Mouse (Mus musculus) left cerebral cortex, postnatal 14 days (tissue): ENCODE data around the gene Eps8l3. TPM values are rescaled to one million over a fixed set of nuclear protein-coding genes. Genes with fewer than 3 reads are reported as not detected.
"Not testable (repeated sequence)": the region's sequence is repeated elsewhere in the genome, so short reads cannot be mapped to it uniquely, and the experiment has no call there.

Experiments used
- DNase-seq, 2 experiments: peaks; one replicate each; pipeline ENCODE4 v3.0.0; 2021 to 2022; ENCODE audit warnings: low spot score in 2 of 2, mixed read lengths in 1 of 2
- intact Hi-C: fragments of 180-260 bp; cut with DNase I; formaldehyde crosslinking; loops from one replicate; pipeline ENCODE4 v1.15.1; 2025
- total RNA-seq, 2 experiments: library from RNA; stranded (reverse); gene quantifications; 2 replicates each; pipeline ENCODE4 v1.2.3; 2021

Gene Eps8l3
- total RNA-seq, 2 experiments from 2014 or later = not detected

- intact Hi-C loops = no loop called here
- no peak for DNase-seq
These were observed 26.5 kb upstream of the Eps8l3 start for GRCm38 (mm10) chr3:107850418-107851031.

- no peak for DNase-seq
- intact Hi-C loops = no loop called here
These were observed 24.2 kb upstream of the Eps8l3 start for GRCm38 (mm10) chr3:107852786-107853185.

DNA sequence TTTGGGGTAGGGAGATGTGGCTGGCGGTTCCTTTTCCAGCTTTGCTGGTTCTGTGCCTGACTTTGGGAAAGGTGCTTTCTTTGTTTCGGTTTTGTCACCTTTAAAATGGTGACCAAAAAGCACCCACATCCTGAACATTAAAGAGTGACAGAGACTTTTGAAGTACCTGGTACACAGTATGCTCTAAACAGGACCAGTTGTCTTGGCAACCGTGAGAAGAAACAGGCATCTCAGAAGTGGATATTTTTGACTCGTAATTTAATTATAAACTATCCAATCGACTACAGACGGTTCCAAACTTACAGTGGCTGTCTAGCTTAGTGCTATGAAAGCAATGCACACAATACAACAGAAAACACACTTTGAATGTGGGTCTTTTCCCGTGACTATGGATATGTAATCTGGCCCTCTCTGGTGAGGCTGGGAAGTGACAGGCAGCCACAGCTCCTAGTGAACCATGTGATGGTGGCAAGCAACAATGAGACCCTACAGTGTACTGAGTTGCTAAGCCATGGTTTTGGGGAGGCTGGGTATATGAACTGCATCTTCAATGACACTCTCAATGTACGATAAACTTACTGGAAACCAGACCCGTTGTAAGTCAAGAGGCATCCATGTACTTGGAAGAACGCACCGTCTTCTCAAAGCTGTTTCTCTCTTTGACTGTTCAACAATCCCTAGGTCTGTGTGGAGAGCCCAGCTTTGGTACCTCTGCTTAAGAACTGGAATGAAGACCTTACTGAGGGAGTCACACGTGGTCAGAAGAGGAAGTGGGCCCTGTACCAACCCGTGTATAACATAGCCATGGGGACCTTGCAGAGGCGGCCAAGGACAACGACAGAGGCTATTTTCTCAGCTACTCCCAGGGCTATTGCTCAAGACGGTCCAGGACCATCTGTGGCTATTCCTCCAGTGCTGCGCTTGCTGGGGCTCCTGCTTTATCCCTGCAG, 23.5 kb upstream of the Eps8l3 start:
- DNase-seq = peak in 1 of 2 experiments; percentile 64
- intact Hi-C loops = no loop called here

DNA sequence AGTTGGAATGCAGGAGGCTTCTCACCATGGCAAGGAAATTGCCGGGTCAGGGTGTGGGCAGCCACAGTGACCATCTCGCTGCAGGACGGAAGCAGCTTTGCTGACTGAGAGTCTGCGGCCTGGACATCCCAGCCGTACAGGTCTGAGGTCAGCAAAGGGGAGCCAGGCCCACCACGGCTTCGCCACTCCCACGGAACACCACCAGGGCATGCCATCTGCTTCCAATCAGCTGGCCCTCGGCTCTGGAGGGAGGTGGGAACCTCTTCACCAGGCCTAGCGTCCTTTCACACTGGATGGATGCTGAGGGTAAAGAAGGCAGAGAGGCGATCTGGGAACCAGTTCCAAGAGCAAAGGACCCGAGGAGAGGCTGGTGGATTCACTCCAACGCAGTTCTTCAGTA, 21.7 kb upstream of the Eps8l3 start:
- intact Hi-C loops = no loop called here

DNA sequence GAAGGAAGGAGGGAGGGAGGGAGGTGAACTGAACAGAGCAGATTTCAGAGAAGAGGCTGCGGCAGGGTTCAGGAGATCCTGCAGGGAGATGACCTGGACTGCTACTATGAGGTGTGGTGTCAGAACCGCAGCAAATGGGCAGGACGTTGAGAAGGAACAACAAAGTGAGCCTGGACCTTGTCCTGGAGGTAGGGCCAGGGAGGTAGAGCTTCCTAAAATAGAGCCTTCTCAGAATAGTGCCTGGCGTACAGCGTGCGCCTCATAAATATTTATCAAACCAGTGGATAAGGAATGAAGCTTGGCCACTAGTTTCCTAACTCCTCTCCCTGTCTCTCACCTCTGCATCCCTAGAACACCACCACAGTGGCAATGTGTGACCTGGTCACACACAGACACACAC, 19.4 kb upstream of the Eps8l3 start:
- intact Hi-C loops = no loop called here

More for the DNA sequence above, 21.7 kb upstream of the Eps8l3 start:
- no peak for DNase-seq

DNA sequence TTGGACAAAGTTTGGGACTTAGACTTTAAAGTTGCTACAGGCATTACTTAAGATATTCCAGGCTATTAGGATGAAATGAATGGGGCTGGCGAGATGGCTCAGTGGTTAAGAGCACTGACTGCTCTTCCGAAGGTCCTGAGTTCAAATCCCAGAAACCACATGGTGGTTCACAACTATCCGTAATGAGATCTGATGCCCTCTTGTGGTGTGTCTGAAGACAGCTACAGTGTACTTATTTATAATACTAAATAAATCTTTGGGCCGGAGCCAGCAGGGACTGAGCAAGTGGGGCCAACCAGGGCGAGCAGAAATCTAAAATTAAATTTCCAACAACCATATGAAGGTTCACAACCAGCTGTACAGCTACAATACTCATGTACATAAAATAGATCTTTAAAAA, 15.5 kb upstream of the Eps8l3 start:
- intact Hi-C loops = loop anchor here (5.0 to 10.0 kb wide), 2 partner anchors 104 to 283 kb away; partner anchors contain the start of gene Gnai3
- DNase-seq = not testable (repeated sequence)

More for the DNA sequence above, 19.4 kb upstream of the Eps8l3 start:
- DNase-seq = no peak

GRCm38 (mm10) chr3:107862471-107862870, 14.6 kb upstream of the Eps8l3 start:
- intact Hi-C loops = loop anchor here (5.0 to 10.0 kb wide), 2 partner anchors 105 to 282 kb away; partner anchors contain the start of gene Gnai3
- DNase-seq = no peak

DNA sequence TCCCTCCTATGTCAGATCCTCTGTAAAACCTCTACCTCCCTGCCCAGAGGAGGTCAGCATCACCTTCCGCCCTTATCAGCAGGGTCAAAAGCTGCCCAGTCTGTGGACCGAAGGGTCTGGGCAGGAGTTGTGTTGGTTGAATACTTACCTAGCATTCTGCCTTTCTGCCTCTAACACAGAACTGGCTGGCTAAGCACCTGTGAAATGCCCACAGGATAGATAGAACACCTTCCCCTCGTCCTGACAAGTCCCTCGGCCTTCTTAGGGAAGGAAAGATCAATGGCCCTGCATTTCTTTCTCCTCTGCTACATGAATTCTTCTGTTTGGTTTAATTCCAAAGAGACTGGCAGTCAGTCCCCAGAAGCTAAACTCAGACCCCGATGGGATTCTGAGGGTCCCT, 13.6 kb upstream of the Eps8l3 start:
- DNase-seq = no peak
- intact Hi-C loops = loop anchor here (5.0 to 10.0 kb wide), 2 partner anchors 106 to 281 kb away; partner anchors contain the start of gene Gnai3

DNA sequence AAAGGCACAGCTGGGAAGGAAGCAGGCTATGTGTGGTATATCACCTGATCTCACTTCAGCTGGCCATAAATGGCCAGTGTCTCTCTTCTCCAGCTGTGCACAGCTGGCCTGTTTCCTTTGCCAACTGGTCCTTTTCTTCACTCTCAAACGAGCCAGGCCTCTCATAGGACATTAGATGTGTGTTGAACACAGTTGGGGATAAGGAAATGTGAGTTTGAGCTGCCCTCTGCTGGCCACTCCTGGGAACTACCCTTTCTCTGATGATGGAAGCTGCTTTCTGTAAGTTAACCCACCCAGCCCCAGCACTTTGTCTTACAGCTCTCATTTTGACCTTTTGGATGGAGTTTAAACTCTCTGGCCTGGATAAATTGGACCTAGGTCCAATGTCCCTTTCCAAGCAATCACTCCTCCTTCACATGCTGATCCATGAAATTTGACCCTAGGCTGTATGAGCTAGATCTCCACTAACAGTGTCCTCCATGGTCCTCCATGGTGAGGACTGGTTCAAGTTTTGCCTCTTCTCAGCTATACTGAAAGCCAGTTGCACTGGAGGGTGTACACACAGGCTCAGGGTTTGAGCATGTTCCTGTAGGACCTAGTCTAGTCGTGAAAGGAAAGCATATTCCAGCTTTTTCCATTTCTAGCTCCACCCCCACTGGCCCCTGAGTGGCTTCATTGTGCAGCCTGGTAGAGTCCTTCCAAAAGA, 13.0 kb upstream of the Eps8l3 start:
- intact Hi-C loops = loop anchor here (5.0 to 10.0 kb wide), 2 partner anchors 107 to 281 kb away; partner anchors contain the start of gene Gnai3
- peak; percentile 96 for DNase-seq

GRCm38 (mm10) chr3:107865364-107866091, 11.5 kb upstream of the Eps8l3 start:
- intact Hi-C loops = loop anchor here (1.0 to 10.0 kb wide), 4 partner anchors 152 to 279 kb away; partner anchors contain the start of genes Ahcyl1, Gnai3 and Gstm1
- DNase-seq = peak in 1 of 2 experiments; percentile 53

GRCm38 (mm10) chr3:107867086-107867485, 9.9 kb upstream of the Eps8l3 start:
- intact Hi-C loops = loop anchor here (1.0 to 10.0 kb wide), 4 partner anchors 51 to 278 kb away; partner anchors contain the start of genes Gnai3 and Gstm1
- DNase-seq = peak; percentile 94 to 95

DNA sequence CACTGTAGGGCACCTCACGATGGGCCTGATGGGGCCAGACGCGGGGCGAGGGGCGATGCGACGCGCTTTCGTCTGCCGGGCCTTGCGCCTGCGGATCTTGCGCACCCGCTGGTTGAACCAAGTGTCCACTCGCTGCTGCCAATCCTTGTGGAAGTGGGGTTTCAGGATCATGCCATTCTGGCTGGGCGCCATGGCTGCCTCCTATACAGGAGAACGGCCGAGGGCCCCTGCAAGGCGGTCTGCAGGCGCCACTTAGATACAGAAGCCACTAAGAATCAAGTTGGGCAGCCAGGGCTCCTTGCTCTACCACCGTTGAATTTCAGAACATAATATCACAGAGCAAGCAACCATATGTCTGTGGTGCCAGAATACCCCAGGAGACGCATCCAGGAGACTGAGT, 8.6 kb upstream of the Eps8l3 start:
- DNase-seq = no peak
- intact Hi-C loops = loop anchor here (5.0 to 10.0 kb wide), 2 partner anchors 149 to 276 kb away; partner anchors contain the start of genes Gnai3 and Gstm1

DNA sequence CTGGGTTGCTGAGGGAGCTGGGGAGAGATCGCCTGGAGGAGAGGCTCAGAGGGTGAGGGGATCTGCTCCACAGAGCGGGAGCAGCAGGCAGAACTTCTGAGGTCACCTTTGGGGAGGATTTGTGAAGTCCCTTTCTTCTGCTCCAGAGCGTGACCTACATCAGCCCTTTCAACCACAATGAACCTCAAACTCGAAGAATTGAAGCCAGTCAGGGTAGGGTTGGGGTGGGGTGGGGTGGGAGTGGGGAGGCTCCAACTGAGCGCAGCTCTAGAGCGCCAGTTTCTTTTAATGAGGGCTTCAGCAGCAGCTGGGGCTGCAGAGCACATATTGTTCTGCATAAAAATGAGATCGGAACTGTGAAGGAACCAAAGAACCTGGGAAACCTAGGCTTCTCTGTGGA, 7.9 kb upstream of the Eps8l3 start:
- peak; percentile 52 to 84 for DNase-seq
- intact Hi-C loops = loop anchor here (5.0 to 10.0 kb wide), 2 partner anchors 148 to 276 kb away; partner anchors contain the start of genes Gnai3 and Gstm1

- intact Hi-C loops = loop anchor here (5.0 to 10.0 kb wide), 2 partner anchors 147 to 275 kb away; partner anchors contain the start of genes Gnai3 and Gstm1
- no peak for DNase-seq
These were observed 7.1 kb upstream of the Eps8l3 start for GRCm38 (mm10) chr3:107869925-107870324.

- DNase-seq = no peak
- intact Hi-C loops = no loop called here
These were observed 3.4 kb upstream of the Eps8l3 start for GRCm38 (mm10) chr3:107873335-107874251.

DNA sequence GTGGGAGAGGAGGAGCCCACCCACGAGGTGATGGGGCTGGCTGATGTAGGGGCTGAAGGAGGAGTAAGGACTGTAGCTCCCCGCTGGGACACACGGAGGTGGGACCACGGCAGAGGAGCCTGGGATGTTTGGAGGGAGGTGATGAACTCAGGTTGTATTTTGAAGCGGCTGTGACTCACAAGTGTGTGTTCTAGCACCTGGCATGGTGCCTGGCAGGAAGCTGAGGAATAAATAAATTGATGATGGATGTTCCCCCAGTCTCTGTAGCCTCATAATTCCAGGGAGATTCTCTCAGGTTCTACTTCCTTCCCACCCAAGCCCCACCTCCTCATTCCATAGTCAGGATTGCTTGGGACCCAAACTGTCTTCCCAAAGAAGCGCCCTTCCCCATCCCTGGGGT, 1.8 kb upstream of the Eps8l3 start:
- no peak for DNase-seq
- intact Hi-C loops = no loop called here
